Mouse (Mus musculus) adrenal gland, postnatal 36 days (tissue): Measurements from ENCODE around the gene Ptprj. TPM values are rescaled to one million over a fixed set of nuclear protein-coding genes. Genes with fewer than 3 reads are reported as not detected.

ENCODE experiments used
- DNase-seq, 2 experiments: peaks; one replicate each; pipeline ENCODE4 v3.0.0; 2021; ENCODE audit warnings: mixed read lengths in 1 of 2
- long read RNA-seq, 2 experiments: library from polyadenylated mRNA; stranded (forward); transcript quantifications; one replicate each; pipeline ENCODE4 v2.0.0; 2021; ENCODE audit warnings: borderline sequencing depth in 2 of 2
- total RNA-seq, 2 experiments: library from RNA; stranded (reverse); gene quantifications; 2 replicates each; pipeline ENCODE4 v1.2.3; 2021

Ptprj gene
- 10 to 100 TPM; 16.4 to 22.0 TPM for total RNA-seq
- long read RNA-seq, experiment 1, partial matches to known transcripts = 0 of 4 reads
- long read RNA-seq, experiment 1, other reads (novel, unspliced or antisense) = 4 of 4 reads
- long read RNA-seq, experiment 2, partial matches to known transcripts = 0 of 8 reads
- long read RNA-seq, experiment 2, other reads (novel, unspliced or antisense) = 8 of 8 reads

DNA sequence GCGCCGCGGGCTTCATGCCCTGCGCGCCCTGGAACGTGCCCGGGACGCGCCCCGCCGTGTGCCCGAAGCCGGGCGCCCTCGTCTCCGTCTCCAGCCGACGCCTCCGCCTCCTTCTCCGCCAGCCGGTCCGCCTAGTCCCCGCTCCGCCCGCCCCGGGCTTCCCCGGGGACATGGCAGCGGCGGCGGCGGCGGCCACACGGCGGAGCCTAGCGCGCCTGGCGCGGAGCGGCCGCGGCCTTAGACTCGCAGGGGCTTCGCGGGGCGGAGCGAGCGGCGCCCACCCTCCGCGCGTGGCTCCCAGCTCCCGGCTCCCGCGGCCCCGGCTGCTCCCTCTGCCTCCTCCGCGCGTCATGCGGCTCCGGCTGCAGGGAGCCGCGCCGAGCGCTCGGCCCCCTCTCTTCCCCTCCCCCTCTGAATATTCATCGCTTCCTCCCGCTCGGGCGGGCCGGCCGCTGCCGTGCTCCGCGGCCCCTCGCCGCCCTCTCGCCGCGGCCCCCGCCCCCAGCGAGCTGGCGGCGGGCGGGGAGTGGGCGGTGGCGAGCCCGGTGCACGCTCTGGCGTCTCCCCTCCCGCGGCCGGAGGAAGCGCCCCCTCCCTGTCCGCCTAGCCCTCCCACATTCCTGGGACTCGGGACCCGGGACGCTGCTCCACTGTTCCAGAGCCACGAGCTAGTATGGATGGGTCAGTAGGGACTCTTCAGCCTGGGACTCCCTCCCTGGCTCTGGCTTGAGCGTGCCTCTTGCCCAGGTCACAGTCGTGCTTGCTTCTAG is at the start of gene Ptprj:
Gene Ptprj (minus strand): TSS at position 412 of the 770 bp plus-strand sequence.
- peak; percentile 80 to 84 for DNase-seq

DNA sequence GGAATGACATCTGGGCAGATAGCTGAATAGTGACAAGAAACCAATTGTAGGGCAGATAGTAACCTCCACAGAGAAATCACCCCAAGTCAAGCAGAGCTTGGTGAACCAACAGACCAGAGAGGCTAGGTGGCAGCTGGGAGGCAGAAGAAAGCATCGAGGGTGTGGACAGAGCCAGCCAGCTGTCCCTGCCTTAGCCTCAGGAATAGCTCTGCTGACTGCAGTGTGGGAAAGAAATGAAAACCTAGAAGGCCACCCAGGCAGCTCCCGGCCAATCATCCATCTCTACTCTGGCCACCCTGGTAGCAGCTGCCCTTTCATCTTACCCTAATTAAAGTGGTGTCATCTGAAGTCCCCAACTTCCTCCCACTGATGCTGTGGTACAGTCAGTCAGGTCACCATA is 49.1 kb upstream of the Ptprj start:
- no peak for DNase-seq

DNA sequence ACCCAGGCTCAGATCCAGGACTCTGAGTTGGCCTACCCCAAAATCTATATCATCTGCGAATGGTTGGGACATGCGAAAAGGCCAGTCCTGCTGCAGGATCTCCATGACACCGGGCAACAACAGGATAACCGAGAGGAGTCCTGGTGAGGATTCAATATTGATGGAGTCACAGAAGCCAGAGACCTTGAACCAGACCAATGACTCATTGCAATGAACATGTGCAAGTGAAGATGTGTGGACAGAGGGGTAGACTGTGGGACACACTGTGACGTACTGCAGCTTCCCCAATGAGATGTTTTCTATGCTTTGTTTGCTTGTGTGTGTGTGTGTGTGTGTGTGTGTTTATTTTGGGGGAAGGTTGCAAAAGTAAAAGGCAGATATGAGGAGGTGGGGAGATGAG is 47.8 kb upstream of the Ptprj start:
- peak; percentile 23 to 58 for DNase-seq

DNA sequence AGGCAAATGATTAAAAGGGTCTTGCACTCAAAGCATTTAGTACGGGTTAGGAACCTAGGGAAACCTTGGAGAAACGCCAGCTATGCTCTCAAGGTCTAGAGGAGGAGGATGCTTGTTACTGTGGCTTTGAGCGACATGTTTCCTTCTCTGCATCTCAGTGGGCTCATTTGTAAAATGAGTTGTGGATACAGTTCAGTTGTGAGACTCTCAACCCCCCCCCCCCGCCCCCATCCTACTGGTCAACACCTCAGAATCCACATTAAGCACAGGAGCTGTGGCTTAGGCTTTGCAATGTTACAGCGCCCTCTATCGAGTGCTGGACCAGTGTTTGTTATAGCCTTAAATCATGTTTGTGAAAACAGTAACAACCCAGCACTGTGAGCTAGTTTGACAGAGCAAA is 44.5 kb upstream of the Ptprj start:
- peak; percentile 59 to 77 for DNase-seq

DNA sequence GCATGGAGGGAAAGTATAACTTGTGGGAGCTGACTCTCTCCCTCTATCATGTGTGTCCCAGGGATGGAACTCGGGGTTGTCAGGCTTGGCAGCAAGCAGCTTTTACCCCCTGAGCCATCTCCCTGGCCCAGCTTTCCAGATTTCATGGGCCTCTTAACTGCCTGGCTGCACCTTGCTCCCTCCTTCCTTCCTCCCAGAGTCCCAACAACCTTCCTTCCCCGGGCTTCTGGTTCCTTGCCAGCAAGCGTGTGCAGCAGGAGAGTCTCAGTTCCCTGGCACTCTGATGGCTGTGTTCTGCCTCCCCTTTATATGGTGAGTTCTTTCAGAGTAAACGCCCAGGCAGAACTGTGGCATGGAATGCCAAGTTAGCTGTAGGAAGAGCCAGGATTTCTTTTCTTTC is 43.9 kb upstream of the Ptprj start:
- peak; percentile 46 to 52 for DNase-seq

DNA sequence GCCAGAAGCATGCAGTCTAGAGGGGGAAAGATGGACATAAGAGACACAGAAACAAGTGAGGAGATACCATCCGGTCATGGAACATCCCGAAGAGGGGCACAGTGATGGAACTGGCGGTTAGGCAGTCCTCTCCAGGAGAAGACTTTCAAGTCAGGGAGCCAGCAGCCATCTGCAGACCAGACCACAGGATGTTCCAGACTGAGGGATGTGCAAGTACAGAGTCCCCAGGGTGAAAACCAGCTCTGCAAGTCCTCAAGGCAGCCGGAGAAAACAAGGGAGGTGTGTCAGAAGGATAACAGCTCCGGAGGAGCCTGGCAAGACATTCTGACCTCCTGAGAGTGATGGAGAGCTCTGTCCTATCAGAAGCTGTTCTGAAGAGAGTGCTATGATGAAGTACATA is 40.4 kb upstream of the Ptprj start:
- no peak for DNase-seq

DNA sequence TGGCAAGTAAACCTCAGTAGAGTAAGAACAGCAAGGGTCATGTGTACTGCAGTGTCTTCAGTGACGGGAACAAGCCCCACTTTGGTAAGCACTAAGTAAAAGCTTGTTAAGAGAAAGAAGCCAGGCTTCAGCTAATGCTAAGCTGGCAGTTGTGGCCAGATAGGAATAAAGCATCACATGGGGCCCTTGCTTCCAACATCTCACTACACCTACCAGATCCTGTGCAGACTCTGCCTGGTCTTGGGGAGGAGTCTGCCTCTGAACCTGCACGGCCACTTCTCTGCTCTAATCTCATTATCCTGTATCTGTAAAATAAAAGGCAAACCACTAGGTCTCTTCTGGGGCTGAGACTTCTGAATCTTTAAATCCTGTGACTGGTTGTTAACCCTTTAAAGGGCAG is 39.2 kb upstream of the Ptprj start:
- no peak for DNase-seq

DNA sequence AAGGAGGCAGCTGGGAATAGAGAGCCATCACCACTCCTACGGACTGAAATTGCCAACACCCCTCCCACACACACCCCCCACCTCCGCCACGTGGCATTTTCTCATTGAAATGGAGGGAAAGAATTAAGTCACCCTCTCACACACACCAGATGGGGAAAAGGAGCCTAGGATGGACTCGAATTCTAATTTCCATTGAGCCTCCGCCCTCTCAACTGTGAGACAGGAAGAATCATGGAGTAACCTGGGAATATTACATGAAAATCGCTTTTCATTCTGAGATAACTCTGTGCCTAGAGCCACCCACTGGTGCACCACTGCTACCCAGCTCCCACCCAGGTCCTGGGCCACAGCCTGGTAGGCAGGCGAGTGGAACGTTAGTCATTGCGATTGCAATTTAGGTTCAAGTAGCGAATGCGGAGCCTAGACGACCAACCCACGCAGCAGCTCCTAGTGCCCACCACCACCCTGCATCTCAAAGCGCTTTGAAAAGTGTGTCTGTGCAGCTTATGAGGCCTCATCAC is 34.3 kb upstream of the Ptprj start:
- DNase-seq = no peak

DNA sequence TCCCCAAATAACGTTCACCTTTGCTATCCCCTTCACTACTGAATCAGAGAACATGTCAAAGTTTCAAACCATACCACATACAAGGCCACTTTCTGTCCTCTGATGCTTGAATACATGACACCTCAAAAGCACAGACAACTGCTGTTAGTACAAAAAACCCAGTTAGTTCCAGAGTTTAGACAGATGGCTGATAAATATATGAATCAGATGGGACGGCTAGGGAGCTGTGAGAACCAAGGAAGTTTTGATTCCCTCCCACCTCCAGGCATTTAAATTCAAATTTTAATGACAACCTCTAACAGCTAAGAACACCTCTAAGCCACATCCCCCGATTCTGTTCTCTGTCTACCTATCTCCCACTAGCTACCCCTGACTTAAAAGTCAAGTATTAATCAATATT is 33.1 kb upstream of the Ptprj start:
- DNase-seq = no peak

DNA sequence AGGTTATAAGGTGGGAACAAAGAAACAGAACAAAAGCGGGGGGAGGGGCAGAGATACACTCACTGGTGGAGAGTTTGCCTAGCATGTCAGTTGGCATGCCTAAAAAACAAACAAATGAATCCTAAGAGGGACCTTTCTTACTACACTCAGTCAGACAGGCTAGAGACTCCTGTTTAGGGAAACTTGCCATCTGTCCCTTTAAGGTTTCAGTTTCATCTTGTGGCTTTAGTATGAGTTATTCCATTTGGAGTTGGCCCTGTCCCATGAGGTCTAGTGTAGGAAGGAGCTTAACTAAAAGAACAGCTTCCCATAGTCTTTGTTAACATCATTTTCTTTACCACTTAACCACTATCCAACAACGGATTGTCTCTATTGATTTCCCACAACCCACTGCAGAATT is 32.6 kb upstream of the Ptprj start:
- no peak for DNase-seq

DNA sequence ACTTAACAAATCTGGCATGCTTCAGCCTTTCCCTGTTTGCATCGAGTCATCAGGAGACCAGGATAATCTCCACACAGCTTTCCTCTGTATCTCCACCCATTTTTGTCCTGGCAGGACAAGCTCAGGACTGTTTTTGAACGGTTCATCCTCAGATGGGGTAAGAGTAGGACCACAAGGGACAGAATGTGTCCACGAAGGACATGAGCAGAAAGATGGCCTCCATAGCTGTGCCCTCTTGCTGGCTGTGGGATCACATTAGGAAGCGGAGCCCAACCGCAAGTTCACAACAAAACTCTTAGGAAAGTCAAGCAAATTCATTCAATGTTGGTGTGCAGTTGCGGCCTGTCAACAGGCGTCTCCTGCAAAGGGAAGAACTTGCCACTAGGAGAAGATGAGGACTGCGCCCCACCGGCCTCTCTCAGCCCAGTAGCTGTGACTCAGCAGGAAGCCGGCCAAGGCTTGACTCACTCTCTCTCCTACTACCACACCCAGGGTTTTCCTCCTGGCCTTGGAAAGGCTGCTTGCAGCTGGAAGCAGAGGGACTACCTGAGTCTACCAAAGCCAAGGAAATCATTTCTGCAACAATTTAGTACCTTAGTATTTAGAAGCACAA is 31.6 kb upstream of the Ptprj start:
- peak; percentile 92 to 93 for DNase-seq

DNA sequence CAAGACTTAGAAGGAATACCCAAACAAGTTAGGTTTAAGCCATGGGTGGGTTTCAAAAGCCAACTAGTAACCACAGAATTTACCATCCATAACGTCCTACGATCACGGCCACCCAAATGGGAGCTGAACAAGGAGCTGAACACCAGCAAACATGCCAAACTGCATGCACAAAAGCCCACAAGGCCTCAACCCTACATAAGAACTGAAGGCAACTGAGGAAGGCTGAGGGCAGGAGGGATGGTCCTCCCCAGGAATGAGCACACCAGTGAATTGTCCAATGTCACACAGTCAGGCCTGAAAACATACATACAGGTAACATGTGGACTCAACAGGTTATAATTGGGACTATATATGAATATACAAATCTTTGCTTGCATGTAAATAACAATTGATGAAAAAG is 20.6 kb upstream of the Ptprj start:
- DNase-seq = no peak

DNA sequence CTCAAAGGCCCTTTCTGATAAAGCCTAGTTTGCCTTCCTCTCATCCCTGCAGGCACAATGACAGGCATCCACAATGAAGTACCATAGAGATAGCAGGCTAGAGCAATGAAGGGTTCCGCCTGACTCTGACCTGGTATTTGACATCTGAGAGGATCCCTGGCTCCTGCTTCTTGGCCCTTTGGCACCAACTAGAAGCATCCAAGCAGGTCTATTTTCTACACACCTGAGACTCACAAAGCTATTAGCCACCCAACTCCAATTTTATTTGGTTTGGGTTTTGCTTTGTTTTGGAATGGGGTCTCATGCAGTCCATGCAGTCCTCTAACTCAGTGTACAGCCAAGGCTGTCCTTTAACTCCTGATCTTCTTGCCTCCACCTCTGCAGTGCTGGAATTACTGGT is 7.7 kb upstream of the Ptprj start:
- no peak for DNase-seq

DNA sequence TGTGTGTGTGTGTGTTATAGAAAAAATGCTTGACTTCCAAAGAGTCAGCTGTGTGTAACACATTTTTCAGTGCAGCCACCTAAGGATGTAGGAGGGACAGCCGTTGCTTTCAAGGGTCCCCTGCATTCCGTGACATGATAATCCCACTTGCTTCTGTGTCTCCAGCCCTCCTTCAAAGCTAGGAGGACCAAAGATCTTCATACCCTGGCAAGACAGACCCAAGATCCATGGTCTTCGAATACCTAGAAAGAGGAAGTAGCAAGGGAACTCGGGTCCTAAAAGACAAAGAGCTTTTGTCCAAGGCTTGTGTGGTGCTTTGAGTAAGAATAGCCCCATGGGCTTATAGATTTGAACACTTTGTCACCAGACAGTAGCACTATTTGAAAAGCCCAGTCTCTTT is 4.1 kb upstream of the Ptprj start:
- DNase-seq = no peak

DNA sequence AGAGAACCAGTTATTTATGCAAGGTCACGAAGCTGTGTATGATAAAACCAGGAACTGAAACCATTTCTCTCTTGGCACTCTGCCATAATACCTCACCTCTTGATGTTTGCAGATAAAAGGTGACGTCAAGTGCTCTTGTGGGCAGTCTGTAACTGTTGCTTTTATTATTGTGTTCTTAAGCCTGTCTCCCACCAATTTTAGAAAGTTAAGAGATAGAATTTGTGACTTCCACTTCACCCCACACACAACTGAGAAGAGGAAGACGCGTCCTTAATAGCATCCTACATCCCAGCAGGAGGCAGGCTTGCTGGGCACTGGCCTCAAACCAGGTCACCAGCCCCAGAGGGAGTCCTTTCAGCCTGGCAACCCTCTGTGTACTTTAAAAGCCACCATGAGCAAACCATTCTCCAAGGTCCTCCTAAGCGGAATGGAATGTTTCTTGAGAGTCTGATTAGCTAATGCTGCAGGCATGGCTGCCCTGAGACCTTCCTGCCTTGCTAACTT is 3.2 kb upstream of the Ptprj start:
- peak; percentile 13 to 30 for DNase-seq

DNA sequence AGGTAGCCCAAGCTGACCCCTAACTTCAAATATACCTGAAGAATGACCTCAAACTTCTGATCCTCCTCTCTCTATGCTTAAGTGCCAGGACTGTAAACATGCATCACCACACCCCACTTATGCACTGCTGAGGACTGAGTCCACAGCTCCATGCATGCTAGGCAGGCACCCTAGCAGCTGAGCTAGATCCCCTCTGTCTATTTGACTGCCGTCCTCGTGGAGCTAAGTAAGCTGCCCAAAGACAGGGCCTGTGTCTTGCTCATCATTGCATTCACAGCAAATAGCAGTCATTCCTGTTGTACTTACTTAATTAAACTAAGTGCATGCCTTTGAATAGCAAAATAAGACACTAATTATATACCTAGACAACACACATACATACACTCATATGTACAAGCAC is 2.4 kb upstream of the Ptprj start:
- DNase-seq = no peak

DNA sequence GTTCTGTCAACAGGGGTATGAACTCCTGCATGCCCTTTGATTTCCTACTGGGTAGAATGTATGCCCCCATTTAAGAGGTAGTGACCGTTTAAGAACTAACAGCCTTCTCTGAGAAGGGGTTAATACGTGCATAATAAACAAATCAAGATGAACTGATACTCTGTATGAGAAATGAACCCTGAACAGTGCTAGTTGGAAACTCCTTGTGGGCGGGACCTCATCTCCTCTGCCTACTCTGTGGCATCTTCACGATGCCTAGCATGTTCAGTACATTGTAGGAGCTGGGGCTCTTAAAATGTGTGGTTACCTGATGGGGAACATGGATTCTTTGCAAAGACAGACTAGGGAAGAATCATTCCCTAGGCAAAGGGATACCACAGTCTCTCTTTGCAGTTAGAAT is 1.9 kb upstream of the Ptprj start:
- DNase-seq = no peak

DNA sequence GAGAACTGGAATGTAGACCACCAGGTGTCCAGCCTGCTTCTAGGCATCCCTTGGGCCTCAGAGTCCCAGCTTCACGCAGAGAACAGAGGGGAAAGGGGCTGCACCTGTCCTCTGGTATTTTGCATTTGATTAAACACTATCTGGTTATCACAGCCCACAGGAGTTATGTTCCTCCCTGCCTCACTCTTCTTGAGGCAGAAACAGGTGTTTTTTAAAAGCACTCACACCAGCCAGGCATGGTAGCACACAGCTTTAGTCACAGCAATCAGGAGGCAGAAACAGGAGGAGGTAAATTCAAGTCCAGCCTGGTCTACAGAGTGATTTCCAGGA is 1.3 kb upstream of the Ptprj start:
- DNase-seq = no peak

DNA sequence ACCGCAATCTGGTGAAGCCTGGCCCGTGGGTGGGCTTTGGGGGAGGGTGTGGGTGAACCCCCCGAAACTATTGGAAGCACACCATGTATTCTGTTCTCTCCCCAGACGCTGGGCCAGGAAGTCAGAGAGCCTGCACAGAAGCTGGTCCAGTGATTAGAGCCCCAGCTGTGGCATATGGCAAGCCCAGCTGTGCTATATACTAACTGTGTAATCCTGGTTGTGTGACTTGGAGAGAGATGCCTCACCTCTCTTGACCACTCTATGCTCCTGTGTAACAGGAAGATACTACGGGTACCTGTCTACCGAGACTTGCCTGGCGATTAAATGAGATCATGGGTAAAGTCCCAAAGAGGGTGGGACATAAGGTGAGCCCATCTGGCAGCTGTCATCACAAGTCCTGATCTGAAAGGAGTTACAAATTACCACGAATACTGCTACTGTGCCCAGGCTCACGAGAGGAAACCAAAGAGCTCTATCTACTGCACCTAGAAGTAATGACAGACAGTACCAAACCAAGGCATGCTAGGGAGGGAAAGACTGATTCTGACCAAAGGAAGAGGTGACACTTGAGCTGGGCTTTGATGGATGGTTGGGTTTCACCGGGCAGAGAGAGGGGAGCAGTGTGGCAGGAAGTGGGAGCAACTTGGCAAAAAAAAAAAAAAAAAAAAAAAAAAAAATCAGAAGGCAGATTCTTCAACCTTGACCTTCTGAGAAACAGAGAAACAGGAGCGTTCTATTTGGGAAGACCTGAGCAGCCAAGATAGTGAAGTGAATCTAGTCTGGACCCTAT is 754 bp upstream of the Ptprj start:
- DNase-seq = peak; percentile 10 to 16

DNA sequence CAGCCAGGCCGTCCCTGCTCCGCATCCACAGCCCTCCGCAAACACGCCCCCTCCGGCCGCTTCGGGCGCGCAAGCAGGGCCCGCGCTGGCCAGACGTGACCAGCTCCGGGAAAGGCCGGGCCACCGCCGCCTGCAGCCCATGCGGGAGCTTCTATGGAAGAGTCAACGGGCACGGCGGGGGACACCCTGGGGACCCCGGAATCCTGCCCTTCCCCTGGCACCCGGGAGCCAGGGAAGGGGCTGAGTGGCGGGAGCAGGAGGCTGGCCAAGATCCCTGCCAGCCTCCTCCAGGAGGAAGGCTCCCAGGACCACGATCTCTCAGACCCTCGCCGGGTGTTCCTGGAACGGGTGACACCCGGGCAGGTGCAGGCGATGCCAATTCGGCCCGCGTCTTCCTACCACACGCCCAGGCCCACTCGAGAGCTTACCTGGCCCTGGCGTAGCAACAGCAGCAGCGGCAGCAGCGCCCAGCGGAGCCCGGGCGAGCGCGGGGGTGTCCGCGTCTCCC is 665 bp downstream of the Ptprj start:
- peak; percentile 74 to 81 for DNase-seq

DNA sequence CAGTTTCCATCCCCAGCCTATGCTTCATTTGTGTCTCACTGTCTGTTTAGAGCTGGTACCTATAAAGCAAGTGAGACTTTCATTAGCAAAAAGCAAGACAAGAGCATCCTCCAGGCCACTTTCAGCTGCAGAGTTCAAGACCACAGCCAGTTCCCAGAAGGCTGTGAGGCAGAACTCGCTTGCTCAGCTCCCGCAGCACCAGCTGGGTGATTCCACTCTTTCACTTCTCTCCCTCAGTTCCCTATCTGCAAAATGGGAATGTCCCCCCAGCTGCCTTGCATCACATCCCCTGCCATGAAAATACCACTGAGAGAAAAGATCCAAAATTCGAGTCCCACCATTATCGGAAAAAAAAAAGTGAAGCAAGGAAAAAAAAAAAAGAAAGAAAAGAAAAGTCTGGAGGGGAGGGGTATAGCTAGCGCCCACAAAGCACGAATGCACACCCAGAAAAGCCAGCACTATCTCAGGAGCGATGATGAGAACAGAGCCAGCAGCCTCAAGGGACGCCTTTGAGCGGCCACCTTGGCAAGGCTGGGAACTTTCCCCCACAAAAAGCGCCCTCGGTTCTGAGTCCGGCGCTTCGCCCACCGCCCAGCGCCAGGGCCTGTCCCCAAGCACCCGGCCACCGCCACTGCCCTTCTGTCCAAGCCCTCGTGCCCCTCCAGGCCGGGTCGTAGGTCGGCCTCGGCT is 1.3 kb downstream of the Ptprj start:
- DNase-seq = peak; percentile 12 to 46
